Mouse (Mus musculus): Measurements from ENCODE around the gene Serf2. TPM values are rescaled to one million over a fixed set of nuclear protein-coding genes. Genes with fewer than 3 reads are reported as not detected.
A peak's percentile ranks its signal among the peaks of the same experiment; 100 is the strongest.

The Serf2 gene
- total and polyA plus RNA-seq, 2 experiments from 2014 or later: 235 to 278 TPM

DNA sequence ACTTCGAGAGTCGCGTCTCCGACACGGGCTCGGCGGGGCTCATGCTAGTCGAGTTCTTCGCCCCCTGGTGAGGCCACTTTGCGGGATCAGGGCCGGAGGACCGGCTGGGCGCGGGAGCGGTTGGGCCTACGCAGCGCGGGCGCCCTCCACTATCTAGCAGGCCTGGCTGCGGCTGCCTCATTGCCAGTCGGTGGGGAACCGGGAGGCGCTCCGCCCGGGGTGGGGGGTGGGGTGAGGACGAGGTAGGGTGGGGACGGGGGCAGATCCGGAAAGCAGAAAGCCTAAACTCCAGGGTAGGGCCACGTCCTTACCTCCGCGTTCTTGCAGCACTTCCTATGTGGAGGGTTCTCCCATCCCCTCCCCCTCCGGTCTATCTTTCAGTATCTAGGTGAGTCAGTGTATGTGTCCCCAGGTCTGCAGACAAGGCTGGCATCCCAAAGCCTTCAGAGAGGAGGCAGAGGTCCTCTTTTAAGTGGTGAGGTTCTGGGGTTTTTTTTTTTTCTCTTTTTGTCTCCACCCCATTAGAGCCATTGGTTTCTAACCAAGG lies 34.8 kb upstream of the Serf2 start:
- H3K4me1 ChIP-seq (ENCODE audit: insufficient read depth, low read length): peaks cover 9% of the 10 kb centered on the region; the same call in 1 of the 2 replicates
- WGBS: under 1% methylated on average over 31 of the region's 32 CpGs
- peak; percentile 26 for DNase-seq (ENCODE audit: low spot score)

GRCm38 (mm10) chr2:121415103-121415502 lies 33.9 kb upstream of the Serf2 start:
- Histone ChIP-seq H3K4me3 (ENCODE audit: low read depth, low read length) (peak overlapping the region; percentile 97), H3K9ac (replicated peaks; ENCODE audit: low read length, poor library complexity, severe bottlenecking) (peak overlapping the region; percentile 93; the same call in 1 of the 2 replicates), H3K4me2 (ENCODE audit: low read depth, low read length, poor library complexity, severe bottlenecking) (peak overlapping the region; percentile 45), H3K27me3 (ENCODE audit: insufficient read depth, low read length) (no peaks in the 10 kb centered on the region), H3K4me1 (ENCODE audit: insufficient read depth, low read length) (peaks cover 9% of the 10 kb centered on the region; the same call in 1 of the 2 replicates), H3K27ac (ENCODE audit: low read depth, low read length) (no peak overlapping the region), H3K9me3 (ENCODE audit: low read length) (no peaks in the 10 kb centered on the region), H3K36me3 (ENCODE audit: insufficient read depth, low read length) (peaks cover 5% of the 10 kb centered on the region; the same call in 1 of the 2 replicates)
- no peak for TF ChIP-seq CTCF (IDR thresholded peaks at IDR 0.05)
- WGBS: 57% methylated on average over 3 of the region's 3 CpGs
- no peak for DNase-seq (ENCODE audit: low spot score)
- no peak for ATAC-seq (ENCODE audit: low FRiP score)

More for the DNA sequence above, 34.8 kb upstream of the Serf2 start:
- Histone ChIP-seq H3K27ac (ENCODE audit: low read depth, low read length) (peak overlapping the region; percentile 97), H3K4me3 (ENCODE audit: low read depth, low read length) (peak overlapping the region; percentile 97), H3K36me3 (ENCODE audit: insufficient read depth, low read length) (peaks cover 5% of the 10 kb centered on the region; the same call in 1 of the 2 replicates), H3K9me3 (ENCODE audit: low read length) (no peaks in the 10 kb centered on the region), H3K27me3 (ENCODE audit: insufficient read depth, low read length) (no peaks in the 10 kb centered on the region), H3K9ac (replicated peaks; ENCODE audit: low read length, poor library complexity, severe bottlenecking) (peak overlapping the region; percentile 93), H3K4me2 (ENCODE audit: low read depth, low read length, poor library complexity, severe bottlenecking) (peak overlapping the region; percentile 45)
- TF ChIP-seq CTCF (IDR thresholded peaks at IDR 0.05): no peak
- ATAC-seq (ENCODE audit: low FRiP score): peak; percentile 36

GRCm38 (mm10) chr2:121415591-121415990 lies 33.4 kb upstream of the Serf2 start:
- TF ChIP-seq CTCF (IDR thresholded peaks at IDR 0.05): no peak
- no peak overlapping the region for H3K4me3 ChIP-seq (ENCODE audit: low read depth, low read length)
- WGBS: 84% methylated on average over 3 of the region's 3 CpGs
- no peak overlapping the region for H3K9ac ChIP-seq (replicated peaks; ENCODE audit: low read length, poor library complexity, severe bottlenecking)
- H3K9me3 ChIP-seq (ENCODE audit: low read length): no peaks in the 10 kb centered on the region
- ATAC-seq (ENCODE audit: low FRiP score) (no peak), DNase-seq (ENCODE audit: low spot score) (no peak)
- H3K27ac ChIP-seq (ENCODE audit: low read depth, low read length): no peak overlapping the region
- peaks cover 5% of the 10 kb centered on the region; the same call in 1 of the 2 replicates for H3K36me3 ChIP-seq (ENCODE audit: insufficient read depth, low read length)
- no peaks in the 10 kb centered on the region for H3K27me3 ChIP-seq (ENCODE audit: insufficient read depth, low read length)
- H3K4me2 ChIP-seq (ENCODE audit: low read depth, low read length, poor library complexity, severe bottlenecking): peak overlapping the region; percentile 45
- peaks cover 9% of the 10 kb centered on the region; the same call in 1 of the 2 replicates for H3K4me1 ChIP-seq (ENCODE audit: insufficient read depth, low read length)

GRCm38 (mm10) chr2:121416356-121416755 lies 32.6 kb upstream of the Serf2 start:
- no peak for DNase-seq (ENCODE audit: low spot score)
- peaks cover 9% of the 10 kb centered on the region; the same call in 1 of the 2 replicates for H3K4me1 ChIP-seq (ENCODE audit: insufficient read depth, low read length)
- H3K4me2 ChIP-seq (ENCODE audit: low read depth, low read length, poor library complexity, severe bottlenecking): no peak overlapping the region
- no peaks in the 10 kb centered on the region for H3K9me3 ChIP-seq (ENCODE audit: low read length)
- H3K36me3 ChIP-seq (ENCODE audit: insufficient read depth, low read length): peaks cover 5% of the 10 kb centered on the region; the same call in 1 of the 2 replicates
- ATAC-seq (ENCODE audit: low FRiP score): no peak
- 94% methylated on average over 6 of the region's 6 CpGs for WGBS
- H3K9ac ChIP-seq (replicated peaks; ENCODE audit: low read length, poor library complexity, severe bottlenecking): no peak overlapping the region
- no peak overlapping the region for H3K27ac ChIP-seq (ENCODE audit: low read depth, low read length)
- no peaks in the 10 kb centered on the region for H3K27me3 ChIP-seq (ENCODE audit: insufficient read depth, low read length)
- no peak overlapping the region for H3K4me3 ChIP-seq (ENCODE audit: low read depth, low read length)
- no peak for TF ChIP-seq CTCF (IDR thresholded peaks at IDR 0.05)

DNA sequence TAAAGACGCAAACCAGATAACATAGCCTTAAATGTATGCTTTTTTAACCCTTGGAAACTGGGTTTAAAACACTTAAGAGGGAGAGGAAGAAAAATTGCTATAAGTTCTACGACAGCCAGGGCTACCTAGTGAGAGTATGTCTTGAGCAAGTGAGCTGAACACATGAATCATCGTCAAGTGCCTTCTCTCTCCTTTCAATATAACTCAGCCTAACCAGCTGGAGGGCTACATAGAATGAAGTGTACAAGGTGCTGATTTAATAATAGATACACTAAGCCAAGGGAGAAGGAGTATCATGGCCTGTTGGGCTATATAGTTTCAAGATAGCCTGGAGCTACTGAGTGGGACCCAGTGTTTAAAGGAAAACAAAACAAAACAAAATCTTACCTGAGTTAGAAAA lies 30.5 kb upstream of the Serf2 start:
- TF ChIP-seq CTCF (IDR thresholded peaks at IDR 0.05): no peak
- ATAC-seq (ENCODE audit: low FRiP score) (no peak), DNase-seq (ENCODE audit: low spot score) (no peak)
- Histone ChIP-seq H3K36me3 (ENCODE audit: insufficient read depth, low read length) (peaks cover 10% of the 10 kb centered on the region; the same call in 1 of the 2 replicates), H3K27me3 (ENCODE audit: insufficient read depth, low read length) (no peaks in the 10 kb centered on the region), H3K4me1 (ENCODE audit: insufficient read depth, low read length) (peaks cover 9% of the 10 kb centered on the region; the same call in 1 of the 2 replicates), H3K4me2 (ENCODE audit: low read depth, low read length, poor library complexity, severe bottlenecking) (no peak overlapping the region), H3K4me3 (ENCODE audit: low read depth, low read length) (no peak overlapping the region), H3K27ac (ENCODE audit: low read depth, low read length) (no peak overlapping the region), H3K9ac (replicated peaks; ENCODE audit: low read length, poor library complexity, severe bottlenecking) (no peak overlapping the region), H3K9me3 (ENCODE audit: low read length) (no peaks in the 10 kb centered on the region)
- 91% methylated on average over 3 of the region's 3 CpGs for WGBS

GRCm38 (mm10) chr2:121423166-121423565 lies 25.8 kb upstream of the Serf2 start:
- Histone ChIP-seq H3K27ac (ENCODE audit: low read depth, low read length) (no peak overlapping the region), H3K36me3 (ENCODE audit: insufficient read depth, low read length) (peaks cover 25% of the 10 kb centered on the region), H3K4me1 (ENCODE audit: insufficient read depth, low read length) (no peaks in the 10 kb centered on the region), H3K9ac (replicated peaks; ENCODE audit: low read length, poor library complexity, severe bottlenecking) (no peak overlapping the region), H3K4me3 (ENCODE audit: low read depth, low read length) (no peak overlapping the region), H3K9me3 (ENCODE audit: low read length) (no peaks in the 10 kb centered on the region), H3K4me2 (ENCODE audit: low read depth, low read length, poor library complexity, severe bottlenecking) (no peak overlapping the region), H3K27me3 (ENCODE audit: insufficient read depth, low read length) (no peaks in the 10 kb centered on the region)
- 93% methylated on average over 2 of the region's 2 CpGs for WGBS
- TF ChIP-seq CTCF (IDR thresholded peaks at IDR 0.05): no peak
- ATAC-seq (ENCODE audit: low FRiP score): no peak
- DNase-seq (ENCODE audit: low spot score): no peak

Measured in midbrain, postnatal 0 days (tissue).